Mouse (Mus musculus): ENCODE results near the gene Lrrc63. TPM values are rescaled to one million over a fixed set of nuclear protein-coding genes. Genes with fewer than 3 reads are reported as not detected.

Gene Lrrc63
- total RNA-seq, 4 experiments from 2014 or later, result not detected

Other genes starting within 250 kb of the Lrrc63 start
- gene Lrch1, start 183.0 kb downstream of the Lrrc63 start, total RNA-seq (2022), result 1 to 10 TPM; 1.8 to 3.1 (median 2.5) TPM
- gene Rubcnl, start 114.9 kb downstream of the Lrrc63 start, total RNA-seq (2022), result under 1 TPM in 2 of 4 experiments, not detected in 2; 0.11 to 0.13 TPM
- gene Lcp1, start 220 bp upstream of the Lrrc63 start, total RNA-seq (2022), result 1 to 10 TPM; 1.0 to 2.6 (median 1.7) TPM
- gene Cpb2, start 111.4 kb upstream of the Lrrc63 start, total RNA-seq (2022), result not detected
- gene Zc3h13, start 153.5 kb upstream of the Lrrc63 start, total RNA-seq (2022), result 10 to 100 TPM; 14.3 to 19.1 (median 17.7) TPM